Mouse (Mus musculus): ENCODE measurements around the gene Mgea5.

Gene Mgea5

DNA sequence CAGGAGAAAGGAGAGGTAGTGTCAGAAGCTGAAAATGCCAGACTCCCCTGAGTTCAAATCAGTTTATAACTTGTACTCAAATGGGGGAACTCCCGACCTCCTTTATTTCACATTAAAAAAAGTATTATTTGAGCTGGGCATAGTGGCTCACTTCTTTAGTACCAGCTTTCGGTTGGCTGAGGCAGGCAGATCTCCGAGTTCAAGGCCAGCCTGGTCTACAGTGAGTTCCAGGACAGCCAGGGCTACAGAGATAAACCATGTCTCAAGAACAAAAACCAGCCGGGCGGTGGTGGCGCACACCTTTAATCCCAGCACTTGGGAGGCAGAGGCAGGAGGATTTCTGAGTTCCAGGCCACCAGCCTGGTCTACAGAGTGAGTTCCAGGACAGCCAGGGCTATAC, 22.2 kb upstream of the Mgea5 start:
- CTCF ChIA-PET: interaction anchor here (0.7 to 2.0 kb wide), 20 partner anchors 8 to 448 kb away, joined by 3 to 40 read pairs (median 5); partner anchors contain the start of genes Gm17018 (in 1 of the 4), Kcnip2 (in 1 of the 4) and Poll (in 1 of the 4)
- POLR2A ChIA-PET: interaction anchor here in 3 of 4 experiments (0.5 to 4.3 kb wide), 11 partner anchors 10 to 770 kb away, joined by 3 to 24 read pairs (median 6); partner anchors contain the start of gene Armh3 (in 1 of the 3)

DNA sequence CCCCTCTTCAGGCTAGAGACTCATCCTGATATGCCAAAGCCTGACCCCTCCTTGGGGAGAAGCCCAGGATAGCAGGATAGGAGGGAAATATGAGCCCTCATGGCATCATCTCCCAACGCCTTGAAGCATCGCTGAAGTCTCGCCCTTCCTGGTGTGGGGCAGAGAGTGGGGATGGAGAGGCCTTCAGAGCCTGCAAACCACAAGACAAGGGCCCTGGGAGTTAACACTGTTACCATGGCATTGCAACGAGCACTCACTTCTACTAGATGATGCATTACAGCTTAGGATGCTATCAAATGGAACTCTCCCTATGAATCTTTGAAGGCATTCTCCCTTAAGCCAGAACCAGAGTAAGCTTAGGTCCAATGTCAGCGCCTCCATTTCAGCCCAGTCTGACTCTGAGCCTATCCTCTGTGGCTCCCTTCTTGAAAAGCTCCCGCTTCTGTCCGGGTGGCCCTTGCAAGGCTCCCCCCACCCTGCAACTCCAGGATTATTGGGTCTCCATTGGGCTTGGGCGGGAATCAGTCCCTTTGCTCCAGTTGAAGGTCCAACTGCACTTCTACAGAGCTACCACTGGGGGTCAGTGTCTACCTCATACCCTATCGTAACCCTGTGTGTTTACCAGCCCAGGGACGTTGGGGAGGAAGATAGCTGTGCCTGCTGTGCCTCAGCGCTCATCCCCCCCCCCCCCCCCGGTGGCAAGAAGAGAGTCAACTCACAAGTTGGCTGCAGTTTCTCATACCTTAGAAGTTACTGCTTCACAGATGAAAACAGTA, 21.1 kb upstream of the Mgea5 start:
- ChIA-PET CTCF (interaction anchor here (0.5 to 2.0 kb wide), 65 partner anchors 8 to 1644 kb away, joined by 3 to 40 read pairs (median 4); partner anchors contain the start of genes Kcnip2 (in 2 of the 4), Gm17018 (in 1 of the 4), Poll (in 1 of the 4) and Sufu (in 1 of the 4)), POLR2A (interaction anchor here in 3 of 4 experiments (0.7 to 4.3 kb wide), 24 partner anchors 8 to 1785 kb away, joined by 3 to 24 read pairs (median 5); partner anchors contain the start of genes Kcnip2 (in 2 of the 3) and Armh3 (in 1 of the 3))

GRCm38 (mm10) chr19:45803408-45803807, 19.8 kb upstream of the Mgea5 start:
- CTCF ChIA-PET: interaction anchor here in 1 of 4 experiments (0.7 kb wide), 1 partner anchor 8 kb away, joined by 4 read pairs; no protein-coding TSS in a partner anchor
- POLR2A ChIA-PET: interaction anchor here in 1 of 4 experiments (1.3 kb wide), 1 partner anchor 13 kb away, joined by 4 read pairs; no protein-coding TSS in a partner anchor

GRCm38 (mm10) chr19:45802702-45803101, 19.1 kb upstream of the Mgea5 start:
- POLR2A ChIA-PET: interaction anchor here in 1 of 4 experiments (0.5 to 1.3 kb wide), 2 partner anchors 13 to 14 kb away, joined by 3 to 4 read pairs; no protein-coding TSS in a partner anchor
- CTCF ChIA-PET: interaction anchor here in 1 of 4 experiments (0.6 kb wide), 1 partner anchor 687 kb away, joined by 11 read pairs; no protein-coding TSS in a partner anchor

DNA sequence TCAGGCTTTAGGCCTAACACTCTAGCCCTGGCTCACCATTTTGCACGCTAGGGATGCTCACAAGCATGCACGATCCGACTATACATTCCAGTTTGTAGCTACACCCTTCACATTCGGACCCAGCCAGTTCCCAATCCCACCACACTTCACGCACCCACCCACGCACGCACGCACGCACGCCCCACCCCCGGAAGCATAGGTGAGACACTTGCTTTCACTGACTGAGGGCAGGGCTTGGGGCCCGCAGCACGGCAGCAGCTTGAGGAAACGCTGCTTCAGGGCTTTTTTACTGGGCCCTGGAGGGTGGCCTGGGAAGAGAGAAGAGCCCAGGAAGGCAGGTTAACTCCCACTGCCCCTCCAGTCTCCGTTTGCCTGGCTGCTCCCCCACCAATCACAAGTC, 13.2 kb upstream of the Mgea5 start:
- CTCF ChIA-PET: interaction anchor here in 3 of 4 experiments (0.6 to 4.6 kb wide), 7 partner anchors 8 to 704 kb away, joined by 3 to 40 read pairs (median 5); partner anchors contain the start of gene Kcnip2 (in 1 of the 3)
- POLR2A ChIA-PET: interaction anchor here in 3 of 4 experiments (0.6 to 2.7 kb wide), 16 partner anchors 10 to 278 kb away, joined by 3 to 24 read pairs (median 4); partner anchors contain the start of genes Mgea5 (in 2 of the 3), Kcnip2 (in 1 of the 3) and Nolc1 (in 1 of the 3)

- ChIA-PET CTCF (interaction anchor here in 3 of 4 experiments (0.6 to 4.6 kb wide), 18 partner anchors 9 to 1141 kb away, joined by 3 to 40 read pairs (median 4); partner anchors contain the start of gene Kcnip2 (in 1 of the 3)), POLR2A (interaction anchor here in 3 of 4 experiments (0.6 to 2.7 kb wide), 30 partner anchors 9 to 280 kb away, joined by 3 to 24 read pairs (median 4); partner anchors contain the start of genes Kcnip2 (in 2 of the 3), Mgea5 (in 2 of the 3) and Nolc1 (in 2 of the 3))
Observed at GRCm38 (mm10) chr19:45796061-45796556, 12.5 kb upstream of the Mgea5 start.

- CTCF ChIA-PET: interaction anchor here (0.5 to 4.6 kb wide), 19 partner anchors 8 to 1140 kb away, joined by 3 to 40 read pairs (median 4); partner anchors contain the start of gene Kcnip2 (in 1 of the 4)
- POLR2A ChIA-PET: interaction anchor here in 3 of 4 experiments (0.5 to 2.7 kb wide), 31 partner anchors 9 to 1746 kb away, joined by 3 to 24 read pairs (median 4); partner anchors contain the start of genes Kcnip2 (in 2 of the 3), Mgea5 (in 2 of the 3) and Nolc1 (in 2 of the 3)
Observed at GRCm38 (mm10) chr19:45795406-45795944, 11.8 kb upstream of the Mgea5 start.

- POLR2A ChIA-PET: interaction anchor here in 2 of 4 experiments (0.9 to 2.7 kb wide), 9 partner anchors 8 to 250 kb away, joined by 3 to 24 read pairs (median 5); partner anchors contain the start of gene Mgea5 (in 1 of the 2)
- CTCF ChIA-PET: interaction anchor here in 2 of 4 experiments (0.8 to 4.6 kb wide), 2 partner anchors 10 to 11 kb away, joined by 3 to 40 read pairs; no protein-coding TSS in a partner anchor
Observed at GRCm38 (mm10) chr19:45794718-45795117, 11.1 kb upstream of the Mgea5 start.

DNA sequence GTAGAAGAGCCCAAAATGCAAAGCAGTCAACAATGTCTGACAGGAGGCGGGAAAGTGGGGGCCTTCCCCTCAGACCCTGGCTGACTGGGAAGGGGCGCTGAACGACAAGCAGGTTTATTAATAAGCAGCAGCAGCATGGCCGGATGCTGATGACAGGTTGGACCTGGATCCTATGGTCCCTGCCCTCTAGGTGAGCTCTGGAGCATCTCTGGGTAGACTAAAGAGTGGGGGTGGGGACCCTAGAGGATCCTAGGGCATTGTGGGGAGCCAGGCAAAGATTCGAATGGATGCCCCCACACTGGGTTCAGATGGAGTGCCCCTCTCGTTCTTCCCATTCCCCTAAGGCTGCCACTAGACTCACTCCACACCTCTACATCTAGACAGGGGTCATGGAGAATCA, 8.8 kb upstream of the Mgea5 start:
- CTCF ChIA-PET: no interaction called here
- POLR2A ChIA-PET: interaction anchor here in 1 of 4 experiments (1.4 to 27.3 kb wide), 2 partner anchors 13 to 34 kb away, joined by 3 to 671 read pairs; partner anchors contain the start of genes Fgf8 and Npm3

GRCm38 (mm10) chr19:45789888-45790874, 6.5 kb upstream of the Mgea5 start:
- ChIA-PET CTCF (interaction anchor here in 3 of 4 experiments (0.6 to 1.0 kb wide), 6 partner anchors 10 to 156 kb away, joined by 3 to 11 read pairs (median 6); no protein-coding TSS in a partner anchor), POLR2A (interaction anchor here in 2 of 4 experiments (0.6 to 27.3 kb wide), 11 partner anchors 10 to 678 kb away, joined by 3 to 671 read pairs (median 4); partner anchors contain the start of genes Fgf8 (in 1 of the 2) and Npm3 (in 1 of the 2))

GRCm38 (mm10) chr19:45789365-45789764, 5.7 kb upstream of the Mgea5 start:
- ChIA-PET CTCF (interaction anchor here in 3 of 4 experiments (0.5 to 2.2 kb wide), 8 partner anchors 13 to 803 kb away, joined by 3 to 11 read pairs (median 6); no protein-coding TSS in a partner anchor), POLR2A (interaction anchor here in 3 of 4 experiments (0.6 to 27.3 kb wide), 9 partner anchors 11 to 678 kb away, joined by 3 to 671 read pairs (median 4); partner anchors contain the start of genes Elovl3 (in 1 of the 3), Fgf8 (in 1 of the 3) and Npm3 (in 1 of the 3))

DNA sequence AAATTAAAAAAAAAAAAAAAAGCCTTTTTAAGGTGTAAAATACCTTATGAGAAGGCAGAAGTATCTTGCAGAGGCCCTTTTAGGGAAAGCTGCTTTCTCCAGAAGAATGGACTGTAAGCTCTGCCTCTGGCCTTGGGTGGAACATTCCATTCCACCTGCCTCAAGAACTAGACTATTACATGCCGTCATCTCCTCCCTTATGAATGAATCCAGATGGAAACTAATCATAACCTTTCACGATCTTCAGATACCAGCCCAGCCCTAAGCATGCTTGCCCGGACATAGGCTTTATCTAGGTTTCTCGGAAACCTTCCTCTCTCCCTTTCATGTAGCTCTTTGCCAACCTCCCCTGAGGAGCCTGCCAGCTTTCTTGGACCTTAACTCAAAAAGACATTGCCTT, 4.7 kb upstream of the Mgea5 start:
- ChIA-PET POLR2A (interaction anchor here (0.6 to 27.3 kb wide), 14 partner anchors 10 to 1506 kb away, joined by 3 to 671 read pairs (median 4); partner anchors contain the start of genes Fgf8 (in 1 of the 4), Hps6 (in 1 of the 4) and Npm3 (in 1 of the 4)), CTCF (interaction anchor here (0.6 to 2.2 kb wide), 10 partner anchors 17 to 1111 kb away, joined by 3 to 8 read pairs (median 5); no protein-coding TSS in a partner anchor)

GRCm38 (mm10) chr19:45787450-45787849, 3.8 kb upstream of the Mgea5 start:
- CTCF ChIA-PET: interaction anchor here in 3 of 4 experiments (1.3 to 2.2 kb wide), 5 partner anchors 17 to 214 kb away, joined by 3 to 8 read pairs (median 5); no protein-coding TSS in a partner anchor
- POLR2A ChIA-PET: interaction anchor here in 3 of 4 experiments (0.5 to 27.3 kb wide), 14 partner anchors 8 to 259 kb away, joined by 3 to 671 read pairs (median 6); partner anchors contain the start of genes Fgf8 (in 1 of the 3), Ldb1 (in 1 of the 3), Npm3 (in 1 of the 3) and Pprc1 (in 1 of the 3)

- POLR2A ChIA-PET: interaction anchor here in 3 of 4 experiments (0.6 to 27.3 kb wide), 7 partner anchors 10 to 1436 kb away, joined by 3 to 671 read pairs (median 5); partner anchors contain the start of genes Fgf8 (in 1 of the 3) and Npm3 (in 1 of the 3)
- CTCF ChIA-PET: no interaction called here
Observed at GRCm38 (mm10) chr19:45785470-45785869, 1.8 kb upstream of the Mgea5 start.

DNA sequence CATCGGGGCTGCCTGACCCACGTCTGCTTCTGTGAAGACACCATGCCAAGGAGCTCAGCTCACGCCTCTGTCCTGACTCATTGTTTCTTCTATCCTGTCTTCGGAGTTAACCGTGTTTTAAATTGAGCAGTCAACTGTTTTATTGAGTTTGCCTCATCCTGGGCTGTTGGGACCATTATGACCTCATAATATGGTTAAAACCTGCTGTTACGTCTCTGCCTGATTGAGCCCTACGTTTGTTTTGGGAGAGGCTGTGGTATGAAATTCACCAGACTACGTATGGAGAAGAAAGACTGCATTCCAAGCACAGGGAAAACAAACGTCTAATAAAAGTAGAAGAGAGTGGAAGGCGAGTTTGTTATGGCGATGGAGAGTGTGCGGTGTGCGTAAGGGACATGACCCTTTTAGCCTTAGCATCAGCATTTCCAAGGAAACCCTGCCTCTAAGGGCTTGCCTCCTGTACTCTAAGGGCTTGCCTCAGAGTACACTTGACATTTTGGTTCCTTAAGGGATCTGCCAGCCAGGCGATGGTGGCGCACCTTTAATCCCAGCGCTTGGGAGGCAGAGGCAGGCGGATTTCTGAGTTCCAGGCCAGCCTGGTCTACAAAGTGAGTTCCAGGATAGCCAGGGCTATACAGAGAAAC, 418 bp upstream of the Mgea5 start:
- ChIA-PET CTCF (interaction anchor here in 2 of 4 experiments (0.7 kb wide), 3 partner anchors 154 to 505 kb away, joined by 3 to 5 read pairs (median 3); no protein-coding TSS in a partner anchor), POLR2A (interaction anchor here (0.5 to 27.3 kb wide), 21 partner anchors 9 to 1894 kb away, joined by 3 to 671 read pairs (median 5); partner anchors contain the start of genes Fgf8 (in 1 of the 4) and Npm3 (in 1 of the 4))
